ENCODE assay signal across 25 mouse cellular contexts in genomic region chr7:92502292-92502905, GRCm38 (mm10). TPM values are rescaled to one million over a fixed set of nuclear protein-coding genes. Genes with fewer than 3 reads are reported as not detected.
DNase-seq lines count a peak whose midpoint lies in the region; ATAC-seq and TF ChIP-seq lines count a peak whose summit lies in the region.
"Had no signal": no experiment of that assay in that cellular context is flagged by ENCODE, and none has a peak within 500 bp of the region (broad histone marks: within the 10 kb centered on the region; RNA-seq: fewer than 3 reads in every experiment).

No protein-coding gene starts in this region.

- DNase-seq in embryo, embryonic 11 days: peak; percentile 4
- DNase-seq in embryo, embryonic 10.5 days (ENCODE audit: low spot score): no peak
- DNase-seq in forelimb bud, embryonic 11.5 days (ENCODE audit: low read depth, low spot score): peak; percentile 43
- no peak for DNase-seq in lung, postnatal 25 days (ENCODE audit: low spot score)
- no peak for DNase-seq in left cerebral cortex, adult 2 months (ENCODE audit: extremely low spot score in 1 of 2, low spot score in 2 of 2)
- DNase-seq: adrenal gland, adult 8-10 months; adrenal gland, postnatal 14 days; adrenal gland, postnatal 36 days; B cell, adult 2 months; cerebellum, adult 11-12 months; cerebellum, adult 2 months; cerebellum, adult 9-10 months; cerebellum, postnatal 10 days; cerebellum, postnatal 25 days; forebrain, postnatal 0 days had no signal

- 46% methylated on average over 4 of the region's 4 CpGs for WGBS in limb, embryonic 13.5 days

- H3K27me3 ChIP-seq in limb, embryonic 13.5 days: peaks cover 14% of the 10 kb centered on the region
- H3K27me3 ChIP-seq: CH12.LX; embryonic facial prominence, embryonic 12.5 days; forebrain, embryonic 13.5 days; forebrain, embryonic 15.5 days; Patski had no signal

- intact Hi-C loops in left cerebral cortex, adult 2 months (cut with DNase I): no loop called here

- H3K9ac ChIP-seq in limb, embryonic 13.5 days: no peak overlapping the region
- H3K9ac ChIP-seq: embryonic facial prominence, embryonic 12.5 days; forebrain, embryonic 13.5 days; forebrain, embryonic 15.5 days; forebrain, postnatal 0 days had no signal

- H3K36me3 ChIP-seq in limb, embryonic 13.5 days: no peaks in the 10 kb centered on the region
- H3K36me3 ChIP-seq: embryonic facial prominence, embryonic 10.5 days; embryonic facial prominence, embryonic 12.5 days; forebrain, embryonic 15.5 days; G1E had no signal

- H3K9me3 ChIP-seq in limb, embryonic 13.5 days: no peaks in the 10 kb centered on the region
- H3K9me3 ChIP-seq: embryonic facial prominence, embryonic 10.5 days; embryonic facial prominence, embryonic 12.5 days; forebrain, embryonic 13.5 days; forebrain, embryonic 15.5 days; G1E had no signal

- no peak overlapping the region for H3K4me3 ChIP-seq in limb, embryonic 13.5 days
- H3K4me3 ChIP-seq in left cerebral cortex, adult 2 months: no peak overlapping the region
- H3K4me3 ChIP-seq: embryonic facial prominence, embryonic 10.5 days; embryonic facial prominence, embryonic 12.5 days; forebrain, embryonic 13.5 days; forebrain, embryonic 15.5 days had no signal

- peak; percentile 85 for ATAC-seq in limb, embryonic 13.5 days (ENCODE audit: low FRiP score, low read depth)
- ATAC-seq: activated CD4-positive, CD25-positive, alpha-beta regulatory T cell, adult 4 months; CD4-positive, CD25-positive, alpha-beta regulatory T cell, adult 4 months; forebrain, embryonic 13.5 days; forebrain, embryonic 15.5 days; forebrain, postnatal 0 days; Patski had no signal

- peaks cover 6% of the 10 kb centered on the region; the same call in 1 of the 2 replicates for H3K4me1 ChIP-seq in limb, embryonic 13.5 days
- H3K4me1 ChIP-seq: embryonic facial prominence, embryonic 10.5 days; embryonic facial prominence, embryonic 12.5 days; forebrain, embryonic 13.5 days; forebrain, embryonic 15.5 days had no signal

- no peak for TF ChIP-seq CTCF in left cerebral cortex, adult 2 months (IDR thresholded peaks at IDR 0.05)

- no peak overlapping the region for H3K27ac ChIP-seq in limb, embryonic 13.5 days
- H3K27ac ChIP-seq in left cerebral cortex, adult 2 months: no peak overlapping the region
- H3K27ac ChIP-seq: embryonic facial prominence, embryonic 10.5 days; embryonic facial prominence, embryonic 12.5 days; forebrain, embryonic 13.5 days; forebrain, embryonic 15.5 days had no signal

- no peak overlapping the region for H3K4me2 ChIP-seq in limb, embryonic 13.5 days (replicated peaks)
- H3K4me2 ChIP-seq: embryonic facial prominence, embryonic 12.5 days; forebrain, embryonic 13.5 days; forebrain, embryonic 15.5 days had no signal

RNA-seq across cellular contexts. Expression of gene Ccdc90b, which starts 58.5 kb away (rescaled TPM):
- polyA plus RNA-seq in limb, embryonic 13.5 days (2015; fragmentation: Nextera tagmentation; extraction: Ambion mirVana): 57.9 and 60.1 TPM in 2 replicates
- 10 to 100 TPM; 13.0 to 14.9 TPM for total RNA-seq in left cerebral cortex, adult 2 months (2021)
- total RNA-seq: G1E had no signal
- polyA plus RNA-seq: G1E had no signal

Comparison
In these comparisons a context has a peak if more than half of its experiments do, and no peak if none do; other contexts are left out.
1. DNase-seq: peak in embryo, embryonic 11 days (single experiment) and forelimb bud, embryonic 11.5 days (single experiment); none in embryo, embryonic 10.5 days (single experiment), lung, postnatal 25 days (single experiment) and left cerebral cortex, adult 2 months (0 of 2).